Mouse (Mus musculus) CH12.LX (cell line): ENCODE results near the gene Gm21731.
"Not testable (repeated sequence)": the region's sequence is repeated elsewhere in the genome, so short reads cannot be mapped to it uniquely, and the experiment has no call there.

Experiments used
- CTCF ChIP-seq, 2 experiments: IDR thresholded peaks in 1 of 2; conservative IDR thresholded peaks in 1 of 2; 2 replicates each; pipeline ENCODE4 v1.5.1; 2011 to 2012; ENCODE audit warnings: low read depth in 2 of 2, low read length in 2 of 2, improper control_type of control experiment in 1 of 2, inconsistent platforms in 1 of 2, mild to moderate bottlenecking in 1 of 2, moderate library complexity in 1 of 2
- E2F4 ChIP-seq: IDR thresholded peaks from 2 replicates; pipeline ENCODE4 v1.6.1; 2011; ENCODE audit warnings: low read depth, low read length, improper control_type of control experiment; ENCODE audit not compliant: insufficient replicate concordance
- ELF1 ChIP-seq: IDR thresholded peaks from 2 replicates; pipeline ENCODE4 v1.6.1; 2014; ENCODE audit warnings: low read depth, mild to moderate bottlenecking, inconsistent platforms, low read length, improper control_type of control experiment
- EP300 ChIP-seq: IDR thresholded peaks from 2 replicates; pipeline ENCODE4 v1.6.1; 2011; ENCODE audit warnings: low read length, improper control_type of control experiment
- HCFC1 ChIP-seq: IDR thresholded peaks from 2 replicates; pipeline ENCODE4 v1.6.1; 2012; ENCODE audit warnings: low read depth, mild to moderate bottlenecking, inconsistent platforms, low read length, improper control_type of control experiment
- MAX ChIP-seq: IDR thresholded peaks from 2 replicates; pipeline ENCODE4 v1.6.1; 2011; ENCODE audit warnings: low read length, improper control_type of control experiment
- MXI1 ChIP-seq: IDR thresholded peaks from 2 replicates; pipeline ENCODE4 v1.6.1; 2011; ENCODE audit warnings: mild to moderate bottlenecking, low read depth, low read length, improper control_type of control experiment
- NRF1 ChIP-seq: IDR thresholded peaks from 2 replicates; pipeline ENCODE4 v1.6.1; 2014; ENCODE audit warnings: low read depth, mild to moderate bottlenecking, inconsistent platforms, low read length, improper control_type of control experiment, moderate library complexity
- POLR2A ChIP-seq: IDR thresholded peaks from 2 replicates; pipeline ENCODE4 v1.6.1; 2011; ENCODE audit warnings: low read depth, mild to moderate bottlenecking, improper control_type of control experiment, low read length
- SIN3A ChIP-seq: IDR thresholded peaks from 2 replicates; pipeline ENCODE4 v1.6.1; 2012; ENCODE audit warnings: low read length, improper control_type of control experiment, inconsistent platforms
- TCF12 ChIP-seq: IDR thresholded peaks from 2 replicates; pipeline ENCODE4 v1.6.1; 2014; ENCODE audit warnings: low read depth, mild to moderate bottlenecking, inconsistent platforms, low read length, improper control_type of control experiment
- USF1 ChIP-seq: IDR thresholded peaks from 2 replicates; pipeline ENCODE4 v1.6.1; 2014; ENCODE audit warnings: low read depth, mild to moderate bottlenecking, inconsistent platforms, low read length, improper control_type of control experiment
- ZKSCAN1 ChIP-seq: IDR thresholded peaks from 2 replicates; pipeline ENCODE4 v1.6.1; 2012; ENCODE audit warnings: low read depth, inconsistent platforms, low read length, improper control_type of control experiment, borderline replicate concordance
- ZMIZ1 ChIP-seq: IDR thresholded peaks from 2 replicates; pipeline ENCODE4 v1.6.1; 2012; ENCODE audit warnings: low read depth, mild to moderate bottlenecking, inconsistent platforms, low read length, improper control_type of control experiment

- not testable (repeated sequence) for TF ChIP-seq CTCF (conservative IDR thresholded peaks at IDR 0.05 in 1 of 2, IDR thresholded peaks at IDR 0.05 in 1 of 2; ENCODE audit: low read depth in 2 of 2, low read length in 2 of 2); ZKSCAN1; POLR2A; HCFC1; E2F4; ZMIZ1; ELF1; EP300; MAX; MXI1; NRF1; USF1; TCF12; SIN3A
Observed at GRCm38 (mm10) chr13:120231798-120232197, 7.1 kb upstream of the Gm21731 start.
